Mouse (Mus musculus) left cerebral cortex, adult 2 months (tissue): ENCODE data around the gene Mapkbp1. TPM values are rescaled to one million over a fixed set of nuclear protein-coding genes. Genes with fewer than 3 reads are reported as not detected.

Source experiments
- DNase-seq, 2 experiments: peaks; one replicate each; pipeline ENCODE4 v3.0.0; 2021 to 2022; ENCODE audit warnings: low spot score in 2 of 2, mixed read lengths in 1 of 2; ENCODE audit errors: extremely low spot score in 1 of 2
- H3K27ac ChIP-seq: fragments of 200-600 bp; 2 replicates; pipeline ENCODE4 v1.8.1; 2022
- H3K4me3 ChIP-seq: fragments of 200-600 bp; 2 replicates; pipeline ENCODE4 v1.8.1; 2022
- CTCF ChIP-seq: fragments of 200-600 bp; IDR thresholded peaks from 2 replicates; pipeline ENCODE4 v1.8.1; 2022; ENCODE audit warnings: antibody characterized with exemption, mild to moderate bottlenecking, moderate library complexity
- intact Hi-C: fragments of 180-260 bp; cut with DNase I; formaldehyde crosslinking; loops from one replicate; pipeline ENCODE4 v1.15.1; 2025
- total RNA-seq, 2 experiments: library from RNA; stranded (reverse); gene quantifications; 2 replicates each; pipeline ENCODE4 v1.2.3; 2021

The Mapkbp1 gene
- total RNA-seq, 2 experiments from 2014 or later: 54.1 to 57.0 TPM

GRCm38 (mm10) chr2:119993515-119993914, 21.0 kb downstream of the Mapkbp1 start:
- Histone ChIP-seq H3K4me3 (no peak overlapping the region), H3K27ac (no peak overlapping the region)
- DNase-seq: no peak
- no peak for TF ChIP-seq CTCF
- intact Hi-C loops: no loop called here

- Histone ChIP-seq H3K27ac (no peak overlapping the region; the same call in 1 of the 2 replicates), H3K4me3 (no peak overlapping the region)
- intact Hi-C loops: loop anchor here (2.0 kb wide), 1 partner anchor 22 kb away; the partner anchor contains the start of gene Mapkbp1
- no peak for DNase-seq
- no peak for TF ChIP-seq CTCF
Observed at GRCm38 (mm10) chr2:119994839-119995238, 22.3 kb downstream of the Mapkbp1 start.

- H3K27ac ChIP-seq: peak overlapping the region; percentile 71
- intact Hi-C loops: loop anchor here (2.0 kb wide), 1 partner anchor 23 kb away; the partner anchor contains the start of gene Mapkbp1
- no peak for DNase-seq
- TF ChIP-seq CTCF: no peak
- H3K4me3 ChIP-seq: no peak overlapping the region
Observed at GRCm38 (mm10) chr2:119995391-119996281, 23.1 kb downstream of the Mapkbp1 start.

GRCm38 (mm10) chr2:119997354-119997753, 24.9 kb downstream of the Mapkbp1 start:
- no peak for TF ChIP-seq CTCF
- intact Hi-C loops: no loop called here
- Histone ChIP-seq H3K27ac (no peak overlapping the region), H3K4me3 (no peak overlapping the region)
- DNase-seq: no peak

GRCm38 (mm10) chr2:119999731-120000130, 27.2 kb downstream of the Mapkbp1 start:
- intact Hi-C loops: no loop called here
- Histone ChIP-seq H3K27ac (no peak overlapping the region), H3K4me3 (no peak overlapping the region)
- DNase-seq: no peak
- TF ChIP-seq CTCF: no peak

- TF ChIP-seq CTCF: no peak
- H3K4me3 ChIP-seq: no peak overlapping the region
- DNase-seq: no peak
- intact Hi-C loops: no loop called here
- H3K27ac ChIP-seq: no peak overlapping the region
Observed at GRCm38 (mm10) chr2:120000882-120001584, 28.5 kb downstream of the Mapkbp1 start.

GRCm38 (mm10) chr2:120001956-120002355, 29.5 kb downstream of the Mapkbp1 start:
- H3K27ac ChIP-seq: no peak overlapping the region
- intact Hi-C loops: no loop called here
- no peak for TF ChIP-seq CTCF
- DNase-seq: no peak
- no peak overlapping the region for H3K4me3 ChIP-seq

GRCm38 (mm10) chr2:120003970-120004369, 31.5 kb downstream of the Mapkbp1 start:
- intact Hi-C loops: no loop called here
- Histone ChIP-seq H3K27ac (no peak overlapping the region), H3K4me3 (no peak overlapping the region)
- no peak for DNase-seq
- TF ChIP-seq CTCF: no peak

- no peak for DNase-seq
- Histone ChIP-seq H3K4me3 (no peak overlapping the region), H3K27ac (no peak overlapping the region)
- no peak for TF ChIP-seq CTCF
- intact Hi-C loops: no loop called here
Observed at GRCm38 (mm10) chr2:120006696-120007095, 34.2 kb downstream of the Mapkbp1 start.

- H3K4me3 ChIP-seq: no peak overlapping the region
- intact Hi-C loops: no loop called here
- H3K27ac ChIP-seq: no peak overlapping the region
- DNase-seq: no peak
- TF ChIP-seq CTCF: no peak
Observed at GRCm38 (mm10) chr2:120007680-120008210, 35.2 kb downstream of the Mapkbp1 start.

- no peak overlapping the region for H3K27ac ChIP-seq
- TF ChIP-seq CTCF: no peak
- no peak for DNase-seq
- no peak overlapping the region for H3K4me3 ChIP-seq
- intact Hi-C loops: no loop called here
Observed at GRCm38 (mm10) chr2:120008672-120009071, 36.2 kb downstream of the Mapkbp1 start.
